Mouse (Mus musculus) liver, embryonic 16.5 days (tissue): ENCODE measurements around the gene Slc9b1. TPM values are rescaled to one million over a fixed set of nuclear protein-coding genes. Genes with fewer than 3 reads are reported as not detected.
A peak's percentile ranks its signal among the peaks of the same experiment; 100 is the strongest.

Experiments
- ATAC-seq: fragments of 200-750 bp; cut with Nextera tagmentation; 2 replicates; pipeline ENCODE4 v1.8.0; 2017; ENCODE audit warnings: low read depth, mild to moderate bottlenecking, moderate number of reproducible peaks, moderate library complexity
- H3K27ac ChIP-seq: fragments of 300-500 bp; sonication (generic); 2 replicates; pipeline ENCODE4 v1.5.1; 2014; ENCODE audit warnings: mild to moderate bottlenecking, low read length
- H3K27me3 ChIP-seq: fragments of 300-500 bp; sonication (generic); 2 replicates; pipeline ENCODE4 v1.6.1; 2014; ENCODE audit warnings: low read depth, low read length, mixed read lengths; ENCODE audit not compliant: control insufficient read depth, insufficient read depth
- H3K36me3 ChIP-seq: fragments of 300-500 bp; sonication (generic); 2 replicates; pipeline ENCODE4 v1.6.1; 2014; ENCODE audit warnings: mild to moderate bottlenecking; ENCODE audit not compliant: control insufficient read depth, insufficient read depth
- H3K4me1 ChIP-seq: fragments of 300-500 bp; sonication (generic); 2 replicates; pipeline ENCODE4 v1.6.1; 2014; ENCODE audit warnings: low read depth, low read length, mixed read lengths; ENCODE audit not compliant: control insufficient read depth
- H3K4me2 ChIP-seq: fragments of 300-500 bp; sonication (generic); 2 replicates; pipeline ENCODE4 v1.6.1; 2014; ENCODE audit warnings: low read depth, low read length, mixed read lengths
- H3K4me3 ChIP-seq: fragments of 300-500 bp; sonication (generic); 2 replicates; pipeline ENCODE4 v1.5.1; 2014; ENCODE audit warnings: low read depth, mild to moderate bottlenecking, low read length
- H3K9ac ChIP-seq: fragments of 300-500 bp; sonication (generic); 2 replicates; pipeline ENCODE4 v1.6.1; 2014; ENCODE audit warnings: low read depth, low read length
- H3K9me3 ChIP-seq: fragments of 300-500 bp; sonication (generic); replicated peaks from 2 replicates; pipeline ENCODE4 v1.6.1; 2016; ENCODE audit warnings: low read length; ENCODE audit not compliant: control insufficient read depth
- WGBS: fragments of 180-500 bp; shearing (Covaris S2); extraction: QIAGEN DNeasy Blood & Tissue Kit; methylation state at CpG from one replicate; pipeline ENCODE4 v1.1.7; 2014; ENCODE audit not compliant: insufficient replicate concordance; 5-methylcytosine and 5-hydroxymethylcytosine counted together
- polyA plus RNA-seq: library from polyadenylated mRNA; unstranded; fragments of >200 nt; fragmentation: Nextera tagmentation; extraction: Ambion mirVana; gene quantifications from 2 replicates; pipeline ENCODE4 v1.2.1, GENCODE M21; 2015

Slc9b1 gene
- polyA plus RNA-seq, 1 experiment from 2014 or later, result not detected

GRCm38 (mm10) chr3:135438531-135438912 is 90.7 kb downstream of the Slc9b1 start:
- Histone ChIP-seq H3K9ac (peak overlapping the region; percentile 99), H3K36me3 (no peaks in the 10 kb centered on the region; the same call in 1 of the 2 replicates), H3K4me3 (peak overlapping the region; percentile 95), H3K4me1 (peaks cover 14% of the 10 kb centered on the region), H3K4me2 (peak overlapping the region; percentile 58), H3K27me3 (no peaks in the 10 kb centered on the region), H3K27ac (peak overlapping the region; percentile 100), H3K9me3 (no peaks in the 10 kb centered on the region)
- ATAC-seq, result peak; percentile 60
- under 1% methylated on average over 31 of the region's 50 CpGs for WGBS

- Histone ChIP-seq H3K4me3 (peak overlapping the region; percentile 95), H3K27ac (peak overlapping the region; percentile 100), H3K4me2 (peak overlapping the region; percentile 58), H3K9ac (peak overlapping the region; percentile 99), H3K36me3 (no peaks in the 10 kb centered on the region; the same call in 1 of the 2 replicates), H3K9me3 (no peaks in the 10 kb centered on the region), H3K4me1 (peaks cover 14% of the 10 kb centered on the region), H3K27me3 (no peaks in the 10 kb centered on the region)
- peak; percentile 63 for ATAC-seq
- WGBS, result under 1% methylated on average over 58 of the region's 76 CpGs
Measured at GRCm38 (mm10) chr3:135438913-135439531, 91.2 kb downstream of the Slc9b1 start.

- Histone ChIP-seq H3K4me2 (peak overlapping the region; percentile 58), H3K4me3 (peak overlapping the region; percentile 95), H3K9me3 (no peaks in the 10 kb centered on the region), H3K4me1 (peaks cover 14% of the 10 kb centered on the region), H3K27ac (peak overlapping the region; percentile 100), H3K9ac (peak overlapping the region; percentile 99), H3K36me3 (no peaks in the 10 kb centered on the region; the same call in 1 of the 2 replicates), H3K27me3 (no peaks in the 10 kb centered on the region)
- ATAC-seq, result no peak
- WGBS, result 1% methylated on average over 15 of the region's 15 CpGs
Measured at GRCm38 (mm10) chr3:135439651-135440050, 91.8 kb downstream of the Slc9b1 start.

- H3K36me3 ChIP-seq, result no peaks in the 10 kb centered on the region; the same call in 1 of the 2 replicates
- peak overlapping the region; percentile 99 for H3K9ac ChIP-seq
- WGBS, result 4% methylated on average over 7 of the region's 7 CpGs
- peak overlapping the region; percentile 95 for H3K4me3 ChIP-seq
- H3K9me3 ChIP-seq, result no peaks in the 10 kb centered on the region
- H3K27ac ChIP-seq, result peak overlapping the region; percentile 100
- peaks cover 14% of the 10 kb centered on the region for H3K4me1 ChIP-seq
- H3K4me2 ChIP-seq, result peak overlapping the region; percentile 58
- no peaks in the 10 kb centered on the region for H3K27me3 ChIP-seq
- no peak for ATAC-seq
Measured at GRCm38 (mm10) chr3:135440221-135440620, 92.4 kb downstream of the Slc9b1 start.

GRCm38 (mm10) chr3:135440621-135441020 is 92.8 kb downstream of the Slc9b1 start:
- WGBS, result 22% methylated on average over 10 of the region's 10 CpGs
- Histone ChIP-seq H3K4me3 (peak overlapping the region; percentile 95), H3K4me1 (peaks cover 14% of the 10 kb centered on the region), H3K27me3 (no peaks in the 10 kb centered on the region), H3K9ac (peak overlapping the region; percentile 99), H3K27ac (peak overlapping the region; percentile 100), H3K9me3 (no peaks in the 10 kb centered on the region), H3K4me2 (peak overlapping the region; percentile 58), H3K36me3 (no peaks in the 10 kb centered on the region; the same call in 1 of the 2 replicates)
- ATAC-seq, result no peak

GRCm38 (mm10) chr3:135444930-135445329 is 97.1 kb downstream of the Slc9b1 start:
- peaks cover 2% of the 10 kb centered on the region for H3K36me3 ChIP-seq
- H3K9me3 ChIP-seq, result no peaks in the 10 kb centered on the region
- H3K9ac ChIP-seq, result no peak overlapping the region
- no peak overlapping the region for H3K4me2 ChIP-seq
- H3K27me3 ChIP-seq, result no peaks in the 10 kb centered on the region
- no peak for ATAC-seq
- H3K4me1 ChIP-seq, result peaks cover 5% of the 10 kb centered on the region
- H3K27ac ChIP-seq, result no peak overlapping the region
- H3K4me3 ChIP-seq, result no peak overlapping the region

Other genes with a start within 250 kb of the Slc9b1 start
- 16.7 and 18.6 TPM in 2 replicates for gene Cenpe, start 135.5 kb upstream of the Slc9b1 start, polyA plus RNA-seq
- 0.78 and 1.0 TPM in 2 replicates for gene Bdh2, start 66.8 kb upstream of the Slc9b1 start, polyA plus RNA-seq
- gene Slc9b2, start 40.3 kb upstream of the Slc9b1 start, polyA plus RNA-seq, result 0.12 and 0.26 TPM in 2 replicates
- gene Cisd2, start 75.9 kb downstream of the Slc9b1 start, polyA plus RNA-seq, result 25.6 and 29.2 TPM in 2 replicates
- gene Ube2d3, start 90.1 kb downstream of the Slc9b1 start, polyA plus RNA-seq, result 233 and 242 TPM in 2 replicates
- gene Manba, start 137.6 kb downstream of the Slc9b1 start, polyA plus RNA-seq, result 6.6 and 7.2 TPM in 2 replicates